Mouse (Mus musculus): ENCODE measurements around the gene Gm43517. TPM values are rescaled to one million over a fixed set of nuclear protein-coding genes. Genes with fewer than 3 reads are reported as not detected.

Gene Gm43517
- polyA plus RNA-seq, 2 experiments, result 0.04 TPM; not detected in 1

GRCm38 (mm10) chr12:49373821-49374605 is 11.0 kb upstream of the Gm43517 start:
- no peak for ATAC-seq (ENCODE audit: low FRiP score, low read depth)

GRCm38 (mm10) chr12:49374606-49374995 is 10.4 kb upstream of the Gm43517 start:
- peak overlapping the region; percentile 23 for H3K4me3 ChIP-seq (replicated peaks; ENCODE audit: low read length)
- no peak overlapping the region for H3K27ac ChIP-seq (replicated peaks; ENCODE audit: low read depth, low read length)
- H3K27me3 ChIP-seq (ENCODE audit: control insufficient read depth, insufficient read depth, low read length), result peaks cover 77% of the 10 kb centered on the region
- DNase-seq (ENCODE audit: low spot score), result peak; percentile 57
- no peaks in the 10 kb centered on the region for H3K36me3 ChIP-seq (ENCODE audit: control insufficient read depth, insufficient read depth, low read length)
- H3K4me2 ChIP-seq (replicated peaks; ENCODE audit: low read depth, low read length, severe bottlenecking), result peak overlapping the region; percentile 39
- no peak overlapping the region for H3K9ac ChIP-seq (ENCODE audit: low read depth, low read length, severe bottlenecking)
- H3K4me1 ChIP-seq (ENCODE audit: control insufficient read depth, insufficient read depth, low read length), result no peaks in the 10 kb centered on the region
- no peak for ATAC-seq (ENCODE audit: low FRiP score, low read depth)
- no peak for TF ChIP-seq POLR2A (IDR thresholded peaks at IDR 0.05; ENCODE audit: borderline replicate concordance, extremely low read depth, insufficient read depth, insufficient read length)
- no peaks in the 10 kb centered on the region for H3K9me3 ChIP-seq (ENCODE audit: control insufficient read depth, low read length)
- WGBS, result under 1% methylated on average over 14 of the region's 14 CpGs

More at GRCm38 (mm10) chr12:49373821-49374605, 11.0 kb upstream of the Gm43517 start:
- DNase-seq (ENCODE audit: low spot score), result no peak
- peak overlapping the region; percentile 39 for H3K4me2 ChIP-seq (replicated peaks; ENCODE audit: low read depth, low read length, severe bottlenecking)
- no peak overlapping the region for H3K9ac ChIP-seq (ENCODE audit: low read depth, low read length, severe bottlenecking)
- no peaks in the 10 kb centered on the region for H3K36me3 ChIP-seq (ENCODE audit: control insufficient read depth, insufficient read depth, low read length)
- no peak overlapping the region for H3K27ac ChIP-seq (replicated peaks; ENCODE audit: low read depth, low read length)
- WGBS, result 2% methylated on average over 24 of the region's 24 CpGs
- no peaks in the 10 kb centered on the region for H3K4me1 ChIP-seq (ENCODE audit: control insufficient read depth, insufficient read depth, low read length)
- H3K9me3 ChIP-seq (ENCODE audit: control insufficient read depth, low read length), result no peaks in the 10 kb centered on the region
- H3K27me3 ChIP-seq (ENCODE audit: control insufficient read depth, insufficient read depth, low read length), result peaks cover 71% of the 10 kb centered on the region
- TF ChIP-seq POLR2A (IDR thresholded peaks at IDR 0.05; ENCODE audit: borderline replicate concordance, extremely low read depth, insufficient read depth, insufficient read length), result no peak
- H3K4me3 ChIP-seq (replicated peaks; ENCODE audit: low read length), result peak overlapping the region; percentile 23

GRCm38 (mm10) chr12:49375427-49376317 is 9.3 kb upstream of the Gm43517 start:
- Histone ChIP-seq H3K4me1 (ENCODE audit: control insufficient read depth, insufficient read depth, low read length) (no peaks in the 10 kb centered on the region), H3K4me3 (replicated peaks; ENCODE audit: low read length) (no peak overlapping the region), H3K27ac (replicated peaks; ENCODE audit: low read depth, low read length) (no peak overlapping the region), H3K9me3 (ENCODE audit: control insufficient read depth, low read length) (no peaks in the 10 kb centered on the region), H3K27me3 (ENCODE audit: control insufficient read depth, insufficient read depth, low read length) (peaks cover 88% of the 10 kb centered on the region), H3K9ac (ENCODE audit: low read depth, low read length, severe bottlenecking) (no peak overlapping the region), H3K36me3 (ENCODE audit: control insufficient read depth, insufficient read depth, low read length) (no peaks in the 10 kb centered on the region), H3K4me2 (replicated peaks; ENCODE audit: low read depth, low read length, severe bottlenecking) (no peak overlapping the region)
- no peak for TF ChIP-seq POLR2A (IDR thresholded peaks at IDR 0.05; ENCODE audit: borderline replicate concordance, extremely low read depth, insufficient read depth, insufficient read length)
- DNase-seq (ENCODE audit: low spot score) (no peak), ATAC-seq (ENCODE audit: low FRiP score, low read depth) (no peak)
- 4% methylated on average over 15 of the region's 15 CpGs for WGBS

GRCm38 (mm10) chr12:49376318-49376992 is 8.5 kb upstream of the Gm43517 start:
- no peak for ATAC-seq (ENCODE audit: low FRiP score, low read depth)
- Histone ChIP-seq H3K4me3 (replicated peaks; ENCODE audit: low read length) (no peak overlapping the region), H3K36me3 (ENCODE audit: control insufficient read depth, insufficient read depth, low read length) (no peaks in the 10 kb centered on the region), H3K27me3 (ENCODE audit: control insufficient read depth, insufficient read depth, low read length) (peaks cover 93% of the 10 kb centered on the region), H3K9me3 (ENCODE audit: control insufficient read depth, low read length) (no peaks in the 10 kb centered on the region), H3K4me1 (ENCODE audit: control insufficient read depth, insufficient read depth, low read length) (no peaks in the 10 kb centered on the region), H3K27ac (replicated peaks; ENCODE audit: low read depth, low read length) (no peak overlapping the region), H3K4me2 (replicated peaks; ENCODE audit: low read depth, low read length, severe bottlenecking) (no peak overlapping the region), H3K9ac (ENCODE audit: low read depth, low read length, severe bottlenecking) (no peak overlapping the region)
- no peak for TF ChIP-seq POLR2A (IDR thresholded peaks at IDR 0.05; ENCODE audit: borderline replicate concordance, extremely low read depth, insufficient read depth, insufficient read length)
- no peak for DNase-seq (ENCODE audit: low spot score)
- WGBS, result 1% methylated on average over 19 of the region's 19 CpGs
